Mouse (Mus musculus) gonadal fat pad, adult 2 months (tissue): ENCODE measurements around the gene Pef1. TPM values are rescaled to one million over a fixed set of nuclear protein-coding genes. Genes with fewer than 3 reads are reported as not detected.

Experiments
- DNase-seq: peaks from one replicate; pipeline ENCODE4 v3.0.0-alpha.2; 2012; ENCODE audit warnings: low read depth
- polyA plus RNA-seq: library from polyadenylated mRNA; depleted of rRNA; stranded (reverse); fragments of >200 nt; gene quantifications from 2 replicates; pipeline ENCODE4 v1.2.3, GENCODE M21; 2012; rRNA removed

Pef1 gene
- 166 and 199 TPM in 2 replicates for polyA plus RNA-seq

DNA sequence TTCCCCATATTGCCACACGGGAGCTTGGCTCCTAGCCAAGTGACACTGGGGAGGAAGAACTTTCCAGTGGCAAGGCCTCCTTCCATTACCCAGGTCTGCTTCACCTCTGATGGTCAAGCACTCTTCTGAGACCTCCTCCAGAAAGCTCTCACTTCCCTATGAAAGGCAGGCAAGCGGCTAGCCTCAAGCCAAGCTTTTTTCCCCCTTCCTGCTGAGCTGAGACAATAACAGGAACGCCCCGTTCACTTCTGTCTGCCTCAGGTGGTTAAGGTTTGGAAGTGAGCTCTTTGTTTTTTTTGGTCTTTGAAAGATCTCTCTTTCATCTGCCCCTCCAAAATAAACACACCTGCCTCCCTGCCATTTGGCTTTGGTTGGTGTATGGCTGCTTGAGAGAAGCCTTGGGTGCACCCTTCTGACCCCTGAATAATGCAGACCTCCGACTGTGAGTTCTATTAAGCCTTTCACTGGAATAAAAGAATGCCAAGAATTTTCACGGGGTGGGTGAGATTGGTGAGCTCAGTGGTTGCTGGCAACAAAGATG is at the start of gene Pef1:
Gene Pef1 (plus strand): TSS at position 448 of the 541 bp plus-strand sequence.
- DNase-seq, result peak; percentile 93

GRCm38 (mm10) chr4:130053111-130053510 is 49.2 kb upstream of the Pef1 start:
- DNase-seq, result no peak

DNA sequence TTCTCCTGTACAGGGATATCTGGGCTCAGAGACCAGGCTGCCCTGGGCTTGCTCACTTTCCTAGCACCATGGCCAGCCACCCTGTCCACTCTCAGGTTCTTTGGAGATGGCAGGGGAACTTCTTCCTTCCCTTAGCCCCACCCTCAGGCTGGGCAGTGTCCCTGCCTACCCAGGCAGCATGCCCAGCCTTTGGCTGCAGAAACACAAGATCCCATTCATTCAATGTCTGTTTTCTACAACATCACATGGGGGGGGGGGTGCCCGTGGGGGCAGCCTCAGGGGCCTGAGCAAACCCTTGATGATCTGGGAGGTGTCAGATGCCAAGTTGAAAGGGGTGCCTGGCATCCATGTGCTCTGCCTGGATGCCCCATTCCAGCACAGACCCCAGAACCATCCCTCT is 47.6 kb upstream of the Pef1 start:
- DNase-seq, result no peak

DNA sequence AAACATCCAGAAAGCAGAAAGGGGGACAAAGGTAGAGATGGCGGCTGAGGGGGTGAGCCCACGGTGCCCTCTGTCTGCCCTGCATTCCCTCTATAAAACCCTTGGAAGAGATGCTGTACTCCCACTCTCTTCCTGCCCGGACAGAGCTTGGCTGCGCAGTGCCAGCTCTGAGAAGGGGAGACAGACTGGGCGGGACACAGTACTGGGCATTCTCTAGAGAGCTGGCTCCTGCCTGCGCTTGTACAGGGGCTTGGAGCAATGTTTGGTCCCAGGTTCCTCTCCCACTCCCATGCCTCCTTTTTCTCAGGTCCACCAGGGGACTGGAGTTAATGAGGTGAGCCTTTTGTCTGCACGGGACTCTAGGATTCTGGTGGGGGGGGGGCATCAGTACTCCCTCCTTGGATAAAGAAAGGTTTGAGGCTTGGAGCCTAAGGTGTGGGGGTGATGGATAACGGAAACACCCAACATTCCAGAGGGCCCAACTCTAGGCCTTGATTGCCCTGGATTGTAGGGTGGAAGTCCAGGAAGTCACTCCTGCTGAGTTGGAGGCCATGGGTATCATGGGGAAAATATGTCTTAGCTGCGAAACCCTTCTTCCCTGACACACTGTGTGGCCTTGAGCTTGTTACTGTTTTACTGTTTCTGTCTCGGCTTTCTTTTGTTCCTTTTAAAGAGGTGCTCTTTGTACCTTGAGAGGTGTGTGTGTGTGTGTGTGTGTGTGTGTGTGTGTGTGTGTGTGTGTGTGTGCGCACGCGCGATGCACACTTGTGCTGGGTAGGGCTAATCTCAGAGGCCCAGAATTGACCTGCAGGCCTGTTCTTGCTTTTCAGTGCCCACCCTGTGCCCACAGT is 47.0 kb upstream of the Pef1 start:
- DNase-seq, result no peak

GRCm38 (mm10) chr4:130056011-130056322 is 46.4 kb upstream of the Pef1 start:
- DNase-seq, result no peak

DNA sequence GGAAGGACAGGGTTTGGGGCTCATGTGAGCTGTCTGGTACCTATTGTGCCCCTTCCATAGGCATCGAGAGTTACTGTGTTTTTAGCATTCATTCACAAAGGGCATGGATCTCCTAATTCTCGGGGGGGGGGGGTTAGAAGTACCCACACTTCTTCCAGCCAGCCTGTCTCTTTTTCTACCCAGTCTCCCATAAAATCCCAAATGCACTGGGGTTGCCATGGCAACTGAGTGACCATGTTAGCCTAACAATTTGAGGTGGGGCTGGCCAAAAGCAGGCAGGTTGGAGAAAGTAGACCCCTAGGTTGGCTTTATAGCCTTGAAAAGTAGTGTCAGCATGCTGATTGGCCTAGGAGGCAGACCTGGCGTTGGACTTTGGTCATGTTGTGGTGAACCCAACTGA is 45.9 kb upstream of the Pef1 start:
- no peak for DNase-seq

- DNase-seq, result no peak
Observed at GRCm38 (mm10) chr4:130060937-130061336, 41.4 kb upstream of the Pef1 start.

- no peak for DNase-seq
Observed at GRCm38 (mm10) chr4:130063191-130063590, 39.2 kb upstream of the Pef1 start.

GRCm38 (mm10) chr4:130066816-130067215 is 35.5 kb upstream of the Pef1 start:
- no peak for DNase-seq

DNA sequence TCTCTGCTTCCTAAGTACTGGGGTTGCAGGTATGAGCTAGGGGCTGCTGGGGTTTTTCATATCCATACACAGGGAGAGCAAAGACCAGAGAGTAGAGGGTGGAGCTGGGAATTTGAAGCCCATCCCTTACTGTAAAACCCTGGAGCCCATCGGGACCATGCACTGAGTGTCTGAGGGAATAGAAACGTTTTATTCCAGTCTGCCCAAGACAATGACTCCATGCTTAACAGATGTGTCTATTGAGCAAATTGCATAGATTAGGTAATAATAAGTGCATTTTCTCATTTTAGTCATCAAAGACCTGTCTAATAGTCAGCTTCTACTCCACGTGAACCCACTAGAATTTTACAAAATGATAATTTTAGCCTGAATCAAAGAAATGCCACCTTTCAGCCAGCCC is 31.8 kb upstream of the Pef1 start:
- DNase-seq, result no peak

- DNase-seq, result no peak
Observed at GRCm38 (mm10) chr4:130071758-130072157, 30.6 kb upstream of the Pef1 start.

GRCm38 (mm10) chr4:130073367-130073766 is 29.0 kb upstream of the Pef1 start:
- no peak for DNase-seq

- peak; percentile 84 for DNase-seq
Observed at GRCm38 (mm10) chr4:130074761-130075515, 27.4 kb upstream of the Pef1 start.

DNA sequence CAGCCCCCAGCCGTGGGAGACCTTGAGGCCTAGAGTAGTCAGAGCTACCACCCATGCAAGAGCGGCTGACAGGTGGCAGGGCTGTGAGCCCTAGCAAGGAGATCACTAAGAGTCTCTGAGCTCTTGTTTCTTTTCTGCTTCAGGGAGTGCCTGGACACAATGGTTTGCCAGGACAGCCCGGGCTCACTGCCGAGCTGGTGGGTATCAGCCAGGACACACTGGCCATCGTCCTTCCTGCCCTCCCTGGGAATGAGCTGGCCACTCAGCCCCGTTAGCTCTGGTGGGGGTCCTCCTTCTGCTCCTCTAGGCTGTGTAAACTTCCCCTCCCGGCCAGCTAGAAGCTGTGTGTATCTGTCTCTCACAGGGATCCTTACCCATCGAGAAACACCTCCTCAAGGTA is 25.5 kb upstream of the Pef1 start:
- no peak for DNase-seq

DNA sequence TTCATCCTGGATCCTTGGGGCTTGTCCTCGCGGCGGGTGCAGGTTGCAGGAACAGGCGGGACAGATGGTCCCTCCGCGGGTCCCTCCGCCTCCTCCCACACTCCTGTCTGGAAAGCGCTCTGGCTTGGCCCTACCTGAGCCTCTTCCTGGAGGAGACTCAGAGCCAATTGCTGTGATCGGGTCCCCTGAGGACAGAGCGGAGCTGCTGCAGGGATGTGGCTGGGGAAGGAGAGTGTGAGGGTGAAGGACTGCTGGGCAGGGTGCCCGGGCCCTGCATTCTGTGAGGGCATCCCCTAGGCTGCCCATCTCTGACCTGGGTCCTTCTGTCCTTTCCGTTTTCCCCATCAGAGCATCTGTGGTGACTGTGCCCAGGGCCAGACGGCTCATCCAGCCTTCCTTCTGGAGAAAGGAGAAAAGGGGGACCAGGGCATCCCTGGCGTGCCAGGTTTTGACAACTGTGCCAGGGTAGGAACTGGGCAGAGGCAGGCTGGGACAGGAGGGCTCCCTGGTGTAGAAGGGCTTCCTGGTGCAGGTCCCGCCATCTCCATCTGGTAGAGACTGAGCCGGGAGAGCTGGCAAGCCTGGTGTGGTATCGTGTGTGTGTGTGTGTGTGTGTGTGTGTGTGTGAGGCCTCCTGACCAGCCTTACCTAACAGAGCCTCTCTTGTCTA is 23.4 kb upstream of the Pef1 start:
- DNase-seq, result no peak

DNA sequence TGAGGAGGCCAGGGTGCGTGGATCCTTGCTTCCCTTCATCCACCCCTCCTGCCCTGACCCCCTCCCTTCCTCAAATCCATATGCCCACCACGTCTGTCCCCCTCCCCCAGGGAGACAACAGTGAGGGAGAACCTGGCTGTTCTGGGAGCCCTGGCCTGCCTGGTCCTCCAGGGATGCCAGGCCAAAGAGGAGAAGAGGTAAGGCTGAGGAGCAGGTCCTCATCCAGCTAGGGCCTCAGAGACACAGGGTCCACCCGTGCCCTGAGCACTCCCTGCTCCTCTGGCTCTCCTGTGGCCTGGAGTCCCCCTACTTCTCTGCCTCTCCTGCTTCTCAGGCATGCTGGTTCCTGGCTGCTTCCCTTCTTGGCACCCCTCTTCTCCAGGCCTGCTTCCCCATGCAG is 22.8 kb upstream of the Pef1 start:
- no peak for DNase-seq

DNA sequence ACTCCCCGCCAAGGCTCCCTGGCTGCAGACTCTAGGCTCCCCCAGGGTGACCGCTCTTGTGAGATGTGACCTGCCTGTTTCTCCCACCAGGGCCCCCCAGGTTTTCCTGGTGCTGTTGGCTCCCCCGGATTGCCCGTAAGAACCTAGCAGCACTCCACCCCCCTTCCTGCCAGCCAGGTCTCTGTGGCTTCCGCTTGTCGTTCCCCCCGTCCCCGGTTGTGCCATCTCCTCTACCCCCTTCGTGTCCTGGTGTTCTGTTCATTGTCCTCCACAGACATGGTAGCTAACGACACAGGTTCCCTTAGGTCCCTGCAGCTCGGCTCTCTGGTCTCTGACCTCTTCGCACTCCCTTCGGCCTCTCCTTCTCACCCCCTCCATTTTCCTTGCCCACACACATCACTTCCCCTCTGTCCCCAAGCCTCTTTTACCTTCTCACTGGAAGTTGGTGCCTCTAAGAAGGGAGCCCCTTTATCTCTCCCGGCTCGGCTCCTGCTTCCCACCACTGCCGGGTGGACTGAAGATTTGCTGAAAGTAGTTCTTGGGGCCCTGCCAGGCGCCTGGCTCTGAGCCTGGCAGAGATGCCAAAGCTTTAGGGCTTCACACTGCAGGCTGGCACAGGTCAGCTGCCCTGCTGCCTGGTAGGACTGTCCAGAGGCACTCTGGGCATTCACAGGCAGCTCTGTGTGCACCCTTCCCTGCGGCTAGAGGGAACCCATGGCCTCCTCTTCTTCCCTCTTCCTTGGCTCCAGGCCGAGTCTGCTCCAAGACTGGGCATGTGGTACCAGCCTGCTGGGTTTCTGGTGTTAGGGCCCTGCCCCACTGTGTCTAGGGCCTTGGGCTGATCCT is 20.8 kb upstream of the Pef1 start:
- DNase-seq, result no peak

- no peak for DNase-seq
Observed at GRCm38 (mm10) chr4:130082211-130082610, 20.1 kb upstream of the Pef1 start.

GRCm38 (mm10) chr4:130084331-130084945 is 17.9 kb upstream of the Pef1 start:
- DNase-seq, result no peak

DNA sequence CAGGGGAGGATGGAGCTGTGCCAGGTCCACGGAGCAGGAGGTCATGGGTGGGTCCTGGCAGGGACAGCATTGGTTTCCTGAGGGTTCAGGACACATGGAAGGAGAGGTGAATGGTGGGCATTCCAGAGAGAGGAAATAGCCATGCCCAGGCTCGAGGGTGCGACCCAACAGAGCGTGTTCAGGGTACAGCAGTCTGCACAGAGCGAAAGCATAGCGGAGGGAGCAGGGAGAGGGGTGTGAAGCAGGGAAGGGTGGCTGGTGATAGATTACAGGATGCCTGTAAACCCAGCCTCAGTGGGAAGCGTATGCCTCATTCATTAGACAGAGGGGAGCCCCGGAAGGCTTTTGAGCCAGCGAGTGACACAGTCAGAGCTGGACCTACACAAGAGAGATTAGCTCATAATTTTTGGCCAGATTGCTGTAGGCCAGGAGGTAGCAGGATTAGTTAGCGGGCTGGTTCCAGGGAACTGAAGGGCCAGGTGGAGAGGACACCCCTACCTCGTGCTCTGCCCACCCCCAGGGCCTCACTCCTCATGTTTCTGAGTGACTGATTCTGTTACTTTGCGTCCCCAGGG is 17.0 kb upstream of the Pef1 start:
- no peak for DNase-seq

DNA sequence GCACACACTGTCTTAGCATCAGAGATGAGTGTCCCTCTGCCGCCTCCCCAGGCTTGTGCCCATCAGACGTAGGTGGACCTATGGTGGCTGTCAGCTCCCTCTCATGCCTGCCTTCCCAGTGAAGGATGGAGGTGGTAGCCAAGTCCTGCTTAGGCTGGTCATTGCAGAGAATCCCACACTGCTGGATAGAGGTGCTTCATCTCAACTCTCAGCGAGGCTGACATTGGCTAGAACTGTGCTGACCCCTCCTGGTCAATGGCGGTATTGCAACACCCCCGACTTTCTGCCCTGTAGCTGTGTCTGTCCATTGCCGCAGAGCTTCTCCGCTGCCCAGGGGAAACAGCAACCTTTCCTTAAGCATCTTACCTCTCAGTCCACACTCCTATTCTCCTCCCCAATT is 15.1 kb upstream of the Pef1 start:
- DNase-seq, result no peak
